Mouse (Mus musculus) gastrocnemius, adult 18-20 months (tissue): Measurements from ENCODE around the gene Nps. TPM values are rescaled to one million over a fixed set of nuclear protein-coding genes. Genes with fewer than 3 reads are reported as not detected.
"Not testable (repeated sequence)": the region's sequence is repeated elsewhere in the genome, so short reads cannot be mapped to it uniquely, and the experiment has no call there.

Source experiments
- DNase-seq: peaks from one replicate; pipeline ENCODE4 v3.0.0; 2021; ENCODE audit warnings: low spot score
- long read RNA-seq, 2 experiments: library from polyadenylated mRNA; stranded (forward); transcript quantifications; one replicate each; pipeline ENCODE4 v2.0.0; 2021
- total RNA-seq, 2 experiments: library from RNA; stranded (reverse); gene quantifications; 2 replicates each; pipeline ENCODE4 v1.2.3; 2021

Nps gene
- total RNA-seq, result not detected
- long read RNA-seq, experiment 1, result 0 reads
- long read RNA-seq, experiment 2, result 0 reads

- DNase-seq, result not testable (repeated sequence)
Measured at GRCm38 (mm10) chr7:135258053-135258753, at the start of gene Nps. Nps (plus strand) TSS chr7:135258703.

DNA sequence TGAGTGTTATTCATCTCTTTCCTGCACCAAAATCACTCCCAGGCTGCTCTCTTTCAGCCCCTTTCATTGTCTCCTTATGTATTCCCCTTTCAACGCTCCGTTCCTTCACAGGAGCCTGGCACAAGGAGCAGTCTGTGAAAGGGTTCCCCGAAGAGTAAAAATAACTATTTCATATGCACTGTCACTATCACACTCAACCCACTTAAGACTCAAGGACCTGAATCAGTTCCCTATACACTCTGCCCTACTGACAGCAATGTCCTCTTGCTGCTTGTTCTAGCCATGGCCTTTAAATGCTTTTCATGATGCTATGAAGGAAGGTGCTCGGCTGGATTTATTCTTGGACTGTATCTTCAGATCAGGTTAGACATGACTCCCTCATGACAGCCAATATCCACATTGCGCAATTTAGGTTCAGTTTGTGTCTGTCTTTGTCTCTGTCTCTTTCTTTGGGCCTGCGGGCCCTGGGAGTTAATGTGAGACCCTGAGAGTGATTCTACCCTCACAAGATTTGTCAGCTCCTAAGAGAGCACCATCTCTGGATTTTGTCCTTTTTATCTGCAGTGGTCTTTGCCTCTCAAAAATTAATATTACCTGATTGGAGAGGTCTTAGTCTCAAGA, 49.4 kb upstream of the Nps start:
- no peak for DNase-seq

- no peak for DNase-seq
Measured at GRCm38 (mm10) chr7:135210296-135210695, 48.2 kb upstream of the Nps start.

GRCm38 (mm10) chr7:135210831-135211230, 47.7 kb upstream of the Nps start:
- DNase-seq, result no peak

DNA sequence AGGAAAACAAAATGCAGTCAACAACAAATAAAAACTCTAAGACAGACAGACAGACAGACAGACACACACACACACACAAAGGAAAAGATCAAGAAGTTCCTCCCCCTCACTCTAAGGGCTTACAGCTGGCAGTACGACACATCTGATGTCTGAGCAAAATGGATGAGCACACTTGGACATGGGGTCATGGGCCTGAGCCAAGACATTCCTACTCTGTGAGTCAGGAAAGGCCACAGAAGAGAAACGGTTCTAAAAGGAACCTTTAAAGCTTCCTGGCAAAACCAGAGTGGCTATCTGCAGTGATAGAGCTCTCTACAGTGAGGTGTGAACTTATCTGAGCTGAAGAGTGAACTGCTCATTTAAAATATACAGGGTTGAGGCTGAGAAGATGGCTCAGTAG, 46.0 kb upstream of the Nps start:
- DNase-seq, result peak; percentile 43

DNA sequence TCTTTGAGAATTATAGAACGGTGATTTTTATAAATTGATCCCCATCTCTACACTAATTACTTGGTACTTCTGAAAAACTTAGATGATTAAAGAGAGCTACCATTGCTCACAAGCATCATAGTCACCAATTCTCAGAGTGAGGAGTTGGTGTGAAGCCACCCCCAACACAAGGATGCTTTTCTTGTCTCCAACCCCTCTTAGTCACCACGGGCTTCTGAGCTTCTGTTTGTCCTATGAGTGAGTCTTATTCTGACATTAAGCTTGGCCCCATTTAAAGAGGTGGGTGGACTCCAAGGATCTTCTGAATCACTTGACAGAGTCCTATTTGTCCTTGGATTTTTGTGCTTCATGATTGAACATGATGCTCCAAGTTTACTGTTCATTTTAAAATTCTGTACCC, 37.0 kb upstream of the Nps start:
- DNase-seq, result no peak

DNA sequence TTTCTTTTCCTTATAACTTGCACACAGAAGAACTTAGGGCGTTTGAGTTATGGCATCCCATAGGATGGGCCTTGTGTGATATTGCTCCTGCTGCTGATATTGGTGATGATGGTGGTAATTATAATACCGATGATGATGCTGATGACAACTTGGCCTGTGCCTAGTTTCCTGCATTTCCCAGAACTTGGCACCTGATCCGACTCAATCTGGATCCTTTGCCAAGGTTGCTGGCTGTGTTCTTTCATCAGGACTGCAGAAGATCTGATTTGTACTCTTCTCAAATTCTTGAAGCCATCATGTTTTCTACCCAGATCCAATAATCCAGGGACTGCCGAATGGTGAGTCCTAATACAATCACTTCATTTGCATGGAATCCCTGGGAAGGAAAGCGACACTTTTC, 32.5 kb upstream of the Nps start:
- no peak for DNase-seq

DNA sequence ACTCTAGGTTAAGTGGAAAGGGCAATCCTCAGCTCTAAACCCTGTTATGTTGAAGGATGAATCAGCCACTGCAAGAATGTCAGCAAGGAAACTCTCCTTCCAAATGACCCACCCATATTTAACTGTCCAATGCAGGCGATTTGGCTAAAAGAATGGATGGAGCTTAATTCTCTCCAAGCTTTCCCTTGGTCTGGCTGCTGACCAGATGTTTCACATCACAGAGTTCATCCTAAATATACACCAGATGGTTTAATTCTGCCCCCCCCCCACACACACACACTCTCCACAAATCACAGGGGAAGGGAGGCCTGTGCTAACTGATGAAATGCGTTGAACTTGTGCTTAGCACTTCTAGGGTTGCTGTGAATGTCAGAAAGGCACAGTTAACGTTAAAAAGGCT, 21.4 kb upstream of the Nps start:
- DNase-seq, result no peak

GRCm38 (mm10) chr7:135239441-135239840, 19.1 kb upstream of the Nps start:
- DNase-seq, result no peak

DNA sequence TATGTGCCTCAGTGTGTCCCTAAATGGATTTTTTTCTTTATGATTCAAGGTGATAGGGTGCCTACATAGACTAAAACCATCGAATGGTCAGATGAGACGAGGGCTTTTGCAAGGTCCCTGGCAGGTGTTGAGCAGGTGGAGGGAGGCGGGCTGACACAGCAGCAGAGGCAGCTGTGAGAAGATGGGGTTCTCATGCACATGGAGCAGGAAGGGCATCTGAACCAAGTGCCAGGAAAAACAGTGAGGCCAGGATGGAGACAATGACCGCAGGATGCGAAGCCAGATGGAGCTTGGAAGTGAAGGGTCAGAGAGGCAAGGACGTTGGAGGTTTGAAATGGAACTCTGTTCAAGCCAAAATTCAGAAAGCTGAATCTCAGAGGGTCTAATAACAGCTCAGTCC, 18.5 kb upstream of the Nps start:
- no peak for DNase-seq

DNA sequence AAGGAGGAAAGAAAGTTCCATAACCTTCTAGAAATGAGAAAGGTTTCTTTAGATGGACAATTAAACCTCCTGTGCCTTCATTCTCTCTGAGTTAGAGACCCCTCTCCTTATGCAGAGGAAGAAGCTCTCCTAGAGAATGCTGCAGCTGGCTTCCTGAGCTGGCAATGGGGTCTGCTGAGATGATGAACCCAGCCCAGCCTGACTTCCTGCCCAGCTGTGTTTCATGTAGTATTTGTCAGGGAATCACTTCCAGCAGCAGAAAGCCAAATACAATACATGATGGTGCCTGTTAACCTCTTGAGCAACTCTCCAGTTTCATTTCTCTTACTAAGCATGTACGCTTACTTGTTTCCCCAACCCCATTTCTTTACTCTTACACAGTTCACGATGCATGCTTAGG, 17.9 kb upstream of the Nps start:
- peak; percentile 2 for DNase-seq

DNA sequence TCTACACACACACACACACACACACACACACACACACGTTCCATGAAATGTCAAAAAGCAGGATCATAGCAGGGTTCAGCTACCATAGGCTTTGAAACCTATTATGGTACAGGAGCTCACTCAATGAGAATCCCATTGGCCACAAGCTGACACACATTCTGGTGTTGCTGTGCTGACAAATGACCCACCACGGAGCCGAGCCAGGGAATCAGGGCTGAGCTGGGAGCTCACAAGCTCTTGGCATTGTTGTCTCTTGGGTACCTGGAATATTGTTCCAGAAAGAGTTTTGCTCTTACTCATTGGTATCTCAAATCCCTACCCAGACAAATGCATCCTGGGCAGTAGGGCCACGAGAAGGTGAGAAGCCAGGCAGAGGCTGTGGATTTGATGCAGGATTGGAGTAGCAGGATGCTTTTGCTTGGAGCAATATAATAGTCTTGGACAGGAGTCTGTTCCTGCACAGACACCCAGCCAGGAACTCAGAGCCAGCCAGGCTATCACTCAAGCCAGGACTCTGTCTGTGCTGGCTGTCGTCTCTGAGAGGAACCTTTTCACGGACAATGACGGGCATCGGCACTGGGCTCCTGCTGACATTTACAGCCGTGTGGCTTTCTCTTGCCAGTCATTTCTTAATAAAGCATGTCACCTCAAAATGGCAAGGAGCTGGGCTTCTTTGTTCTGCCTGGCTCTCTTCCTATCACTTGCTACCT, 14.2 kb upstream of the Nps start:
- no peak for DNase-seq

GRCm38 (mm10) chr7:135246386-135246785, 12.1 kb upstream of the Nps start:
- DNase-seq, result no peak

DNA sequence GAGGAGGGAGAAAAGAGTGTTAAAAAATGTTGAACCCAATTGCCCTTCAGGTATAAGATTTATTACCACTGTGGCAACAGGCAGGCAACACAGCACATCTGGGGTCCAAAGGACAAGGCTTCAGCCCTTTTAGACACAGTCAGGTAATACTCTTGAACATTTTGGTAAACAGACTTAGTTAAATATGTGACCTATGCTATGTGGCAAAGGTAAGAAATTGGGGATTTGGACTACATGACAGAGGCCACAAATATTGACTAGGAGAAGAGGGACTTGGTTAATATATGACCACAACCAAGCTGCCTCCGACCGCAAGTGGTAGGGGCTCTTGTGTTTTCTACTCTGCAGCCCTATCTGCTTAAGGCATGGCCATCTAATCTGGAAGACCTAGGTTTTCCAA, 5.3 kb upstream of the Nps start:
- no peak for DNase-seq

DNA sequence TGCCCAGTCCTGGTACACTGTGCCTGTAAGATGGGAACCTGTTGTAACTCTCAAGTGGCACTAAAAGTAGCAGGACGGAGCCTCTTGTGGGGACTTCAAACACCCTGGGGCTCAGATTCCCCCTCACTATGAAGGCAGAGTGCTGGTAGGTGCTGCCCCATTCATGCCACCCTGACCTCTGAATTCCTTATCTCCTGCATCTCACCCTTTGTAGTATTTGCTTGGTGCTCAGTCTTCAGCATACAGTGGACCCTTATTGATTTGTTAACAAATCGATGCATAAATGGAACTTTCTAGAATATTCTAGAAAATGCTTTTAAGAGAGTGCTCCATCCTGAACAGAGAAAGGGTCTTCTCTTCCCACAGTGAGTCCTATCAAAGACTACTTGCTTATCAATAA, 4.1 kb upstream of the Nps start:
- DNase-seq, result no peak

DNA sequence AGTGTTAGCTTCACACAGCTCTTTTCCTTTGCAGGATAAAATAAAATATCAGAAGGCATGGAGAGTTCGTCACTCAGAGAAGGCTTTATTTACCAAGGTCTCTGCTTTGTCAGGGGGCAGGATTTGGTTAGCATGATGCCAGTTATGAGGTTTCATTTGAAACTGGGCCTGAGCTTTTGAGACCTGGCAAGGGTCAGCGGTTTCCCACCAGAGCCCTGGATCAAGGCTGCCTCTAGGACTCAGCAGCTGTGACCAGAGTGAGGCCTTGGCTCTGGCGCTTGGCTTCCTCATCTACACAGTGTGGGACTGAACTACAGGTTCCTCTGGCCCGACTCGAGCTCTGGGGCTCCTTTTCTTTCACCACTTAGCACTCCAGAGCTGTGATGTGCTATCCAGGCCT, 12.5 kb downstream of the Nps start:
- no peak for DNase-seq

GRCm38 (mm10) chr7:135283212-135283611, 24.7 kb downstream of the Nps start:
- DNase-seq, result no peak

- DNase-seq, result no peak
Measured at GRCm38 (mm10) chr7:135289976-135290375, 31.5 kb downstream of the Nps start.

- DNase-seq, result no peak
Measured at GRCm38 (mm10) chr7:135291646-135292236, 33.2 kb downstream of the Nps start.

DNA sequence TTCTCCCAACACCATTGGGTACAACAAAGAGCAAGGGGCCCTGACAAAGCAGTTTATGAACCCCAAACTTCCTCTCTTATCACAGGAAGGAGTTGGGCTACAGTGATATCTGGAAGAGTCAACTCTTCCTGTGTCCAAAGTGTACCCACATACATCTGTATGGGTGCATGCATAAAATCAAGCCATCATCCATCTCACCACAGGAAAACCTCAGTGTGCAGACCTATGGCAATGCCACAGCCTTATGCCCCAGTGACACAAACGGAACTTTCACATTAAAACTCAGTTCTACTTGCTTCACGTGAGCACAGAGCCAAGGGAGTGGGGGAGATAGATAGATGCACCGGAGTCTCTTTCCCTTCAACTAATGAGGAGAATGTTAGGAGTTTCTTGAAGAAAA, 36.0 kb downstream of the Nps start:
- DNase-seq, result no peak

DNA sequence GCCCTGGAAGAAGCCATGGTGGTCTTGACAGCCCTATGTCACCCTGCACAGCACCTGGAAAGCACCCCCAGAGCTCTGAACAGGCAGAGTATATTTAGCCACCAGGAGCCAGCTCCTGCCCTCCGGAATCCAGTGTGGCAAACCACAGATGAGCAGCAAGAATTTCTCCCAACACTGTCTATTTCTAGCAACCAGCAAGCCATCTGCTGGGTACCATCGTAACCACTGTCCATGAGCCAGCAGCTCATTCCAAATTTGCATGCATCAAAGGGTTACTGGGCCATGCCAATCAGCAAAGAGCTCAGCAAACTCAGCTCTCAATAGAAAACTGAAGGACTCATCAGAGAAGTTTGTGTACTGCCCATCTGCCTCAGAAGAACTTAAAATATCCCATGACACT, 46.0 kb downstream of the Nps start:
- DNase-seq, result no peak
